Mouse (Mus musculus): Measurements from ENCODE around the gene Fgr.
A peak's percentile ranks its signal among the peaks of the same experiment; 100 is the strongest.

Fgr gene

GRCm38 (mm10) chr4:133039832-133040231 lies 65.9 kb downstream of the Fgr start:
- no peak for DNase-seq

GRCm38 (mm10) chr4:133040241-133040904 lies 66.5 kb downstream of the Fgr start:
- no peak for DNase-seq

GRCm38 (mm10) chr4:133042244-133042643 lies 68.3 kb downstream of the Fgr start:
- DNase-seq: no peak

- no peak for DNase-seq
Observed at GRCm38 (mm10) chr4:133042651-133043635, 69.0 kb downstream of the Fgr start.

- DNase-seq: peak; percentile 75
Observed at GRCm38 (mm10) chr4:133043798-133044646, 70.1 kb downstream of the Fgr start.

- DNase-seq: no peak
Observed at GRCm38 (mm10) chr4:133044647-133045094, 70.8 kb downstream of the Fgr start.

GRCm38 (mm10) chr4:133045771-133046474 lies 72.0 kb downstream of the Fgr start:
- no peak for DNase-seq

- DNase-seq: no peak
Observed at GRCm38 (mm10) chr4:133046691-133047352, 72.9 kb downstream of the Fgr start.

GRCm38 (mm10) chr4:133047353-133048105 lies 73.6 kb downstream of the Fgr start:
- peak; percentile 51 for DNase-seq

GRCm38 (mm10) chr4:133049071-133049920 lies 75.4 kb downstream of the Fgr start:
- peak; percentile 71 for DNase-seq

GRCm38 (mm10) chr4:133050196-133050836 lies 76.4 kb downstream of the Fgr start:
- no peak for DNase-seq

- DNase-seq: no peak
Observed at GRCm38 (mm10) chr4:133050837-133051549, 77.1 kb downstream of the Fgr start.

GRCm38 (mm10) chr4:133051550-133051865 lies 77.6 kb downstream of the Fgr start:
- DNase-seq: no peak

Data from cerebellum, adult 11-12 months (tissue).